Mouse (Mus musculus) neural tube, embryonic 15.5 days (tissue): ENCODE data around the gene Atp5g2. TPM values are rescaled to one million over a fixed set of nuclear protein-coding genes. Genes with fewer than 3 reads are reported as not detected.
"Not testable (repeated sequence)": the region's sequence is repeated elsewhere in the genome, so short reads cannot be mapped to it uniquely, and the experiment has no call there.

Experiments used
- ATAC-seq: fragments of 200-750 bp; cut with Nextera tagmentation; 2 replicates; pipeline ENCODE4 v1.8.0; 2017; ENCODE audit warnings: mild to moderate bottlenecking, moderate TSS enrichment, moderate library complexity; ENCODE audit not compliant: low FRiP score
- H3K27ac ChIP-seq: fragments of 300-500 bp; sonication (generic); replicated peaks from 2 replicates; pipeline ENCODE4 v1.5.1; 2015; ENCODE audit warnings: mild to moderate bottlenecking, inconsistent platforms
- H3K27me3 ChIP-seq: fragments of 300-500 bp; sonication (generic); replicated peaks from 2 replicates; pipeline ENCODE4 v1.6.1; 2015; ENCODE audit warnings: inconsistent platforms
- H3K36me3 ChIP-seq: fragments of 300-500 bp; sonication (generic); 2 replicates; pipeline ENCODE4 v1.6.1; 2015; ENCODE audit warnings: inconsistent platforms
- H3K4me1 ChIP-seq: fragments of 300-500 bp; sonication (generic); 2 replicates; pipeline ENCODE4 v1.6.1; 2015; ENCODE audit warnings: inconsistent platforms
- H3K4me2 ChIP-seq: fragments of 300-500 bp; sonication (generic); 2 replicates; pipeline ENCODE4 v1.6.1; 2015; ENCODE audit warnings: inconsistent platforms, mild to moderate bottlenecking, moderate library complexity
- H3K4me3 ChIP-seq: fragments of 300-500 bp; sonication (generic); replicated peaks from 2 replicates; pipeline ENCODE4 v1.5.1; 2015; ENCODE audit warnings: mild to moderate bottlenecking, inconsistent platforms
- H3K9ac ChIP-seq: fragments of 300-500 bp; sonication (generic); replicated peaks from 2 replicates; pipeline ENCODE4 v1.6.1; 2015; ENCODE audit warnings: mild to moderate bottlenecking, inconsistent platforms
- H3K9me3 ChIP-seq: fragments of 300-500 bp; sonication (generic); replicated peaks from 2 replicates; pipeline ENCODE4 v1.6.1; 2016; ENCODE audit warnings: inconsistent platforms
- WGBS: fragments of 180-500 bp; shearing (Covaris S2); methylation state at CpG from one replicate; pipeline ENCODE4 v1.1.7; 2015; ENCODE audit warnings: mixed read lengths; 5-methylcytosine and 5-hydroxymethylcytosine counted together
- polyA plus RNA-seq: library from polyadenylated mRNA; unstranded; fragments of >200 nt; fragmentation: Nextera tagmentation; extraction: Ambion mirVana; gene quantifications from 2 replicates; pipeline ENCODE4 v1.2.1, GENCODE M21; 2015

Atp5g2 gene
- polyA plus RNA-seq, 1 experiment from 2014 or later = 49.7 TPM

DNA sequence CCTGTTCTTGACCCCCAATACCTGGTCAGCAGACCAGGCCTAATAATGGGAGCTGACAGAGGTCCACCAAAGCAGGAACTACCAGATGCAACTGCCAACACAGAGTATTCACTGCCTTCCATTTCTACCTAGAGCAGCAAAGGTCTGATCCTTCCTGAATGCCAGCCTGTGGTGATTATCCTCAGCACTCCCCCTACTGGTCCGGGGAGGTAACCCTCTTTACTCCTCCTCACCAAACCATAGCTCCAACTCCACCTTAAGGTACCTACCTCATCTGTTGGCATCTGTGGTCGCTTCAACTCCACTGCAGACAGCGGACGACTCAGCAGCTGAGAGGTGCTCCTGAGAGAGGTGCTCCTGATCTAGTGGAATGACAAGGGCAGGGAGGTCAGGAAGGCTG is 6.7 kb downstream of the Atp5g2 start:
- Histone ChIP-seq H3K27ac (no peak overlapping the region), H3K9me3 (no peaks in the 10 kb centered on the region), H3K36me3 (peaks cover 46% of the 10 kb centered on the region), H3K9ac (no peak overlapping the region), H3K4me1 (peaks cover 14% of the 10 kb centered on the region), H3K27me3 (no peaks in the 10 kb centered on the region), H3K4me2 (no peak overlapping the region), H3K4me3 (no peak overlapping the region)
- WGBS = 58% methylated on average over 4 of the region's 4 CpGs
- ATAC-seq = no peak

DNA sequence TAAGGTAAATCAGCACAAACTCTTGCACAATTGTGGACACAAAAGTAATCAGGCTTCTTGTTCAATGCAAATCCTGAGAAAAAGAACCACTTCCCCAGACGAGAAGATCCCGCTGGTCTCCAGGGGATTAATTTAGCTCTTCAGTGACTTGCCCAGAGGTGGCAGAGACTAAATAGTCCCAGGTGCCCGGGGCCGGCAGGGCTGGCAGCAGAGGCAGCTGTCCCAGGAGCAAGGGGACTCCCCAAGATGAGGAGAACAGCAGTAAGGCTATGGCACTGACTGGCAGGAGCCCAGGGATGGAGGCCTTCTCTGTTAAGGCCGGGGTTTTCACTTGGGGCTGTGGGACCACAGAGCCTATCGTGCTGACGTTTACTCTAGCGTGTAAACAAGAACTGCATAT is 8.3 kb downstream of the Atp5g2 start:
- H3K9me3 ChIP-seq = no peaks in the 10 kb centered on the region
- peaks cover 48% of the 10 kb centered on the region for H3K36me3 ChIP-seq
- no peaks in the 10 kb centered on the region for H3K27me3 ChIP-seq
- H3K4me2 ChIP-seq = no peak overlapping the region
- no peaks in the 10 kb centered on the region for H3K4me1 ChIP-seq
- H3K9ac ChIP-seq = no peak overlapping the region
- no peak for ATAC-seq
- 93% methylated on average over 8 of the region's 8 CpGs for WGBS
- no peak overlapping the region for H3K4me3 ChIP-seq
- H3K27ac ChIP-seq = no peak overlapping the region

DNA sequence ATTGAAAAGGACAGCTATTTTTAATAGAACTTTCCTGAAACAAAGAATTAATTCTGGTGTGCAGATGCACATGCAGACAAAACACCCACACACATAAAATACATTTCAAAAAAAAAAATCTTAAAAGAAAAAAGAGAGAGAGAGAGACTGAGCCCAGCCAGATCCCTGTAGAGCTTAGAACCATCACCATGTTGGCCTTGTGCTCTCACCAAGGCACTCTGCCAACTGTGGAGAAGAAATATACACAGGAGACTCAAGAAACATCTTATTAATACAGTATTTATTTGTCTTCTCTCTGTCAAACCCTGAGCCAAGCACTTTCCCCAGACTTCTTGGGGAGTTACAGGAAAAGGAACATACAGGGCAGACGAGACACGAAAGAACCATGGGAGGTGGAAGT is 9.6 kb downstream of the Atp5g2 start:
- H3K9me3 ChIP-seq, H3K27me3 ChIP-seq, H3K4me2 ChIP-seq, H3K9ac ChIP-seq, H3K4me1 ChIP-seq, ATAC-seq, H3K27ac ChIP-seq, H3K4me3 ChIP-seq: not testable (repeated sequence)
- WGBS = no CpG with 5 or more reads among the region's 2 CpGs
- peaks cover 48% of the 10 kb centered on the region for H3K36me3 ChIP-seq

DNA sequence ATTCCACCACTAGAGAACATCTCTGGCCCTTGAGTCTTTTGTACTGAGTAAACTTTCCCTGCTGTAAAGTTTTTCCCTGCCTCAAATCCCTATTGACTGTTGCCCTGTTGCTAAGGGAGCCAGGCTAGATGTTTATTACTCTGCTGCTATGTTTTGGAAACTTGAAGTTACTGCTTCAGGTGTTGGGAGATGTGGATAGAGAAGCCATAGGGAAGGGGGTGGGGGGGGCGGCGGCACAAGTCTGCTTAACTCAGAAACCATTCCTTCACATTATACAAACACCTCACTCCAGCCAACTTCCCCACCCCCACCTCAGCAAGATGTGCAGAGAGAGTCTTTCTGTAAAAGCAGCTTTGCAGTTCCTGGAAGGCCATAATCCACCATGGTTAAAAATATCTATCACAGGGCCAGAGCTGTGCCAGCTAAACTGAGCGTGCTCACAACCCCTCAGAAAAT is 14.2 kb downstream of the Atp5g2 start:
- peaks cover 20% of the 10 kb centered on the region for H3K4me1 ChIP-seq
- no peaks in the 10 kb centered on the region for H3K27me3 ChIP-seq
- no peak overlapping the region for H3K9ac ChIP-seq
- peak overlapping the region; percentile 76 for H3K27ac ChIP-seq
- H3K36me3 ChIP-seq = peaks cover 18% of the 10 kb centered on the region
- 57% methylated on average over 3 of the region's 3 CpGs for WGBS
- H3K9me3 ChIP-seq = no peaks in the 10 kb centered on the region
- no peak overlapping the region for H3K4me2 ChIP-seq
- H3K4me3 ChIP-seq = no peak overlapping the region
- no peak for ATAC-seq

DNA sequence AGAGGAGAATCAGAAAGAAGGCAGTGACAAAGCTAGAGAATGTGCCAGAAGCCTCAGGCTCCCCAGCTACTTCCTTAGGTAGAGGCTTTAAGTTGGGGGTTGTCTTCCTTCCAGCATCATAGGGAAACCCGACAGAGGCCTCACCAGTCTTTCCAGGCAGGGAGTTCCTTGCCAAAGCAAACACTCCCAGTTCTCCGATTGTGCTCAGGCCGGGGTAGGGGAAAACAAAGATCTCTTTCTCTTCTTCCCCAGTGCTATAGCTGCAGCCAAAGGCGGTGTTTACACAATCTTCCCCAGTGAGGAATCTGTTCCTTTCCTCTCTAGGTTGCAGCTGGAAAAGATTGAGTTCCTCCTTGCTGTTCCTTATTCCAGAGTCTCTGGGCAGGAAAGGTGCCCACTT is 15.5 kb downstream of the Atp5g2 start:
- WGBS = 23% methylated on average over 4 of the region's 4 CpGs
- Histone ChIP-seq H3K9ac (no peak overlapping the region), H3K36me3 (peaks cover 10% of the 10 kb centered on the region), H3K4me2 (no peak overlapping the region; the same call in 1 of the 2 replicates), H3K4me1 (peaks cover 20% of the 10 kb centered on the region), H3K9me3 (no peaks in the 10 kb centered on the region), H3K27ac (peak overlapping the region; percentile 76), H3K4me3 (no peak overlapping the region), H3K27me3 (no peaks in the 10 kb centered on the region)
- peak; percentile 53; the same call in 1 of the 2 replicates for ATAC-seq

DNA sequence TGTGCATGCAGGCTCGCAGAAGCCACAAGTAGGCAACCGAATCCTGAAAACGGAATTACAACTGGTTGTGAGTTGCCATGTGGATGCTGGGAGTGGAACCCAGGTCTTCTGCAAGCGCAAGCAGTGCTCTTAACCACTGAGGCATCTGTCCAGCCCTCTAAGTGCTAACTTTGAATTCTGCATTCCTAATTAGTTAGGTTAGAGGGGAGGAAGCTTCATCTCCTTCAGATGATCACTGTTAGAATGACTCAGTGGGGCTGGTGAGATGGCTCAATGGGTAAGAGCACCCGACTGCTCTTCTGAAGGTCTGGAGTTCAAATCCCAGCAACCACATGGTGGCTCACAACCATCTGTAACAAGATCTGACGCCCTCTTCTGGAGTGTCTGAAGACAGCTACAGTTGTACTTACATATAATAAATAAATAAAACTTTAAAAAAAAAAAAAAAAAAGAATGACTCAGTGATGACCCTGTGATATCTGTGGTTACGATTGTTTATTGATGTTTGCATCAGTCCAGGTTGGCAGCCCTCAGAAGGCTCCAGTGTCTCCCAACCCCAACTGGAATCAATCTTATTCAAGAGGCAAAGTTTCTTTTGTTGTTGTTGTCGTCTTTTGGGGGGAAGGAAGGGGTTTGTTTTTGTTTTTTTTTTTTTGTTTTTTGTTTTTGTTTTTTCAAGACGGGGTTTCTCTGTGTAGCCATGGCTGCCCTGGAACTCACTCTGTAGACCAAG is 20.1 kb downstream of the Atp5g2 start:
- ATAC-seq, H3K9ac ChIP-seq, H3K4me3 ChIP-seq, H3K27me3 ChIP-seq, H3K9me3 ChIP-seq, H3K36me3 ChIP-seq, H3K4me2 ChIP-seq, H3K27ac ChIP-seq: not testable (repeated sequence)
- H3K4me1 ChIP-seq = peaks cover 10% of the 10 kb centered on the region
- 93% methylated on average over 8 of the region's 9 CpGs for WGBS

DNA sequence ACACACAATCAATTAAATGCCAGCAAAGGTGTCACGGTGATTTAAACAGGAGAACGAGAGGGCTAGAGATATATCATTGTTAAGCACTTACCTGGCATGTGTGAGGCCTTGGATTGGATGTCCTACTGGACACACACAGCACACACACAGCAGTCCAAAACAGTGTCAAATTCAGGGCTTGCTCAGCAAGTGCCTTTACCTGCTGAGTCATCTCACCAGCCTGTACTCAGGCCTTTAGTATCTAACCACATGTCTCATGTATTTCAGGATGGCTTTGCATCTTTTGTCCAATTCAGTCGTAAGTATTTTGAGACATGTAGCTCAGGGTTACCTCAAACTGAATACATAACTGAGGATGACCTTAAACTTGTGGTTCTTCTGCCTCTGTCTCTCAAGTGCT is 21.0 kb downstream of the Atp5g2 start:
- 85% methylated on average over 3 of the region's 3 CpGs for WGBS
- no peak for ATAC-seq
- no peak overlapping the region for H3K4me3 ChIP-seq
- H3K27me3 ChIP-seq = no peaks in the 10 kb centered on the region
- H3K9ac ChIP-seq = no peak overlapping the region
- no peaks in the 10 kb centered on the region for H3K36me3 ChIP-seq
- no peaks in the 10 kb centered on the region for H3K9me3 ChIP-seq
- H3K27ac ChIP-seq = no peak overlapping the region
- H3K4me2 ChIP-seq = no peak overlapping the region
- H3K4me1 ChIP-seq = peaks cover 4% of the 10 kb centered on the region; the same call in 1 of the 2 replicates

DNA sequence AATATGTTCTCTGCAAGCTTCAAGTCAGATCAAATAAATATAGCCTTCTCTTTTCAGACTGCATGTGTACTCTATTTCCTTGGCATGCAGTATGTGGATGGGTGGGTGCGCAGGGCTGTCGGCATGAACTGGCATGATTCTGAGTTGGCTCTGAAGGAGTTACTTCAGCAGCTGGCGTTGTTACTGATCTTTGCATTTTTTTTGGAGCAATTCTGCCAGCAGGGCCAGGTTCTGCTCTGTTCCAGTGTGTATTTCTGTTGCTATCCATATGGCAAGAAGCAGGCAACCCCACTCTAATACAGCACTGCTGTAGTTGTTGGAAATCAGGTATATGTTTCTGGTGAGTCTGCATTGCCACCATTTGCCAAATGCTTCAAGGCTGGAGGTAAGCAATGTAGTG is 36.3 kb downstream of the Atp5g2 start:
- Histone ChIP-seq H3K4me1 (no peaks in the 10 kb centered on the region), H3K4me2 (no peak overlapping the region), H3K27me3 (no peaks in the 10 kb centered on the region), H3K27ac (no peak overlapping the region), H3K9me3 (no peaks in the 10 kb centered on the region), H3K9ac (no peak overlapping the region), H3K36me3 (no peaks in the 10 kb centered on the region), H3K4me3 (no peak overlapping the region)
- WGBS = 83% methylated on average over 3 of the region's 3 CpGs
- ATAC-seq = no peak

DNA sequence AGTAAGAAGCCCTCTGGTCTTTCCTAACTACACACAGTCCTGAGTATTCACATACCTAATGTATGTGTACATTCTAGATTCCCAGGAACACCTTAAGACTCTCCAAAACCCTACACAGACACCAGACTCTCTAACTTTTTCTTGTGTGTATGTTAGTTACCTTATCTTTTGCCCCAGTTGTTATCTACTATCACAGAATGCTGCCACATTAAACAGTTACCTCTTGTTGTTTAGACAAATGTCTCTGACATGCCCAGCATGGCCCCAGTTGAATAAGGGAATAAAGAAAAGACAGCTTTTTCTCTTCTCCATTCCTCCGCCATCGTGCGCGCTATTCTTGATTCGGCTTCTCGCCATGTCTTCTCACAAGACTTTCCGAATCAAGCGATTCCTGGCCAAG is 37.5 kb downstream of the Atp5g2 start:
- no peaks in the 10 kb centered on the region for H3K4me1 ChIP-seq
- H3K4me2 ChIP-seq = no peak overlapping the region
- H3K4me3 ChIP-seq = no peak overlapping the region
- H3K9me3 ChIP-seq = no peaks in the 10 kb centered on the region
- H3K9ac ChIP-seq = no peak overlapping the region
- no peaks in the 10 kb centered on the region for H3K27me3 ChIP-seq
- H3K36me3 ChIP-seq = no peaks in the 10 kb centered on the region
- no peak overlapping the region for H3K27ac ChIP-seq
- ATAC-seq = no peak
- WGBS = 94% methylated on average over 8 of the region's 8 CpGs

DNA sequence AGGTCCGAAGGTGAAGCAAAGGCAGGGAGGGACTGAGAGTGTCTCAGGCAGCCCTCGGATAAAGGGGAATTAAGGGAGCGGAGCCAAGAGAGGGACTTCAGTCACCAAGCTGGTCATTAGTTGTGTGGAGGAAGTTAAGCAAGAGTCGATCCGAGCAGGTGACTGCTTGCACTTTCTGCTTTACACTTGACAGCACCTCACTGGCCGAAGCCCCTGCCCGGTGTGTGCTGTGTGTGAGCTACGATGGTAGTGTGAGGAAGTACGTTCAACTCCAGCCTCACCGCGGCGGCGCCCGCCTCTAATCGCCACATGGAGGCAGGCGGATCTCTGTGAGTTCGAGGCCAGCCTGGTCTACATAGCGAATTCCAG is 46.5 kb downstream of the Atp5g2 start:
- peak overlapping the region; percentile 90 for H3K4me3 ChIP-seq
- WGBS = under 1% methylated on average over 18 of the region's 18 CpGs
- no peak; the same call in 1 of the 2 replicates for ATAC-seq
- H3K27me3 ChIP-seq = no peaks in the 10 kb centered on the region
- H3K36me3 ChIP-seq = no peaks in the 10 kb centered on the region
- peak overlapping the region; percentile 98 for H3K27ac ChIP-seq
- no peaks in the 10 kb centered on the region for H3K9me3 ChIP-seq
- peak overlapping the region; percentile 73 for H3K9ac ChIP-seq
- H3K4me1 ChIP-seq = peaks cover 21% of the 10 kb centered on the region
- H3K4me2 ChIP-seq = peak overlapping the region; percentile 89

DNA sequence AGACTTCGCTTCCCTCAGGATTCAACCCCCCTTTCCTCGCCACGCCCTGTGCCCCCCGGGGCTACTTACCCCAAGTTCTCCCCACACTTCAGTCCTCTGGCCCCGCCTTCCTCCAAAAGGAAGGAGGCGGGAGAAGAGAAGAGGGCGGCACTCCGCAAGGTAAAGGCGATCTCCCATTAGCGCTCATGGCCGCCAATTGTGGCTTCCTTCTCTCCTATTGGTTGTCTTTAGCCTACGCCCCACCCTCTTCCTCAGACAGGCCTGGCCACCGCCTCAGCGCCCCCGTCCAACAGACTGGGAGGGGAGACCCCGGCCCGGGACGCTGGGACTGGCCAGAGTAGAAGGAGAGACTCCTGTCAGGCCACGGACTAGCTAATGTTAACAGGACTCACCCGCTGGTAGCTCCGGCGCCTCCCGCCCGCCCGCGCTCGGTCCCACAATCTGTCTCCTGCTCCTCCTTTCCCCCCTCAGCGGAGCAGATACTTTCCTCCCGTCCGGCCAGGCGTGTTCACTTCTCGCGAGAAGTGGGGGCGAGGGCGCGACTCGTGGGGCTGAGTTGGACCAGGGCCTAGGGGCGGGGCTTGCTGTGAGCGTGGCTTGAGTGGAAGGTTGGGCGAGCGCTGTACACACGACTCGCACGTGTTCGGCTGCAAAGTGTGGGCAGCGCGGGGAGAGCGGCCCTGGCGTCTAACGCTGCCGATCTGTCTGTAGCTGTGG is 47.0 kb downstream of the Atp5g2 start, which contains the start of the genes Gm28047 and Atf7:
TSS of gene Gm28047 (minus strand) at position 98 of the 717 bp plus-strand sequence.
TSS of gene Atf7 (minus strand) at position 495 of the 717 bp plus-strand sequence.
- Histone ChIP-seq H3K4me1 (peaks cover 21% of the 10 kb centered on the region), H3K4me2 (peak within 1 kb of the TSS; percentile 89), H3K27ac (peak within 1 kb of the TSS; percentile 98), H3K36me3 (no peaks in the 10 kb centered on the region), H3K4me3 (peak within 1 kb of the TSS; percentile 90), H3K27me3 (no peaks in the 10 kb centered on the region), H3K9me3 (no peaks in the 10 kb centered on the region), H3K9ac (peak within 1 kb of the TSS; percentile 73)
- under 1% methylated on average over 50 of the region's 51 CpGs for WGBS
- ATAC-seq = peak; percentile 99
